Mouse (Mus musculus) heart, postnatal 0 days (tissue): ENCODE results near the gene Pkp4.

Source experiments
- CTCF ChIP-seq: IDR thresholded peaks from 2 replicates; pipeline ENCODE4 v1.5.1; 2016; ENCODE audit warnings: antibody characterized with exemption, control low read depth, low read depth
- EP300 ChIP-seq: IDR thresholded peaks from 2 replicates; pipeline ENCODE4 v1.6.1; 2016; ENCODE audit warnings: antibody characterized with exemption, low read depth

DNA sequence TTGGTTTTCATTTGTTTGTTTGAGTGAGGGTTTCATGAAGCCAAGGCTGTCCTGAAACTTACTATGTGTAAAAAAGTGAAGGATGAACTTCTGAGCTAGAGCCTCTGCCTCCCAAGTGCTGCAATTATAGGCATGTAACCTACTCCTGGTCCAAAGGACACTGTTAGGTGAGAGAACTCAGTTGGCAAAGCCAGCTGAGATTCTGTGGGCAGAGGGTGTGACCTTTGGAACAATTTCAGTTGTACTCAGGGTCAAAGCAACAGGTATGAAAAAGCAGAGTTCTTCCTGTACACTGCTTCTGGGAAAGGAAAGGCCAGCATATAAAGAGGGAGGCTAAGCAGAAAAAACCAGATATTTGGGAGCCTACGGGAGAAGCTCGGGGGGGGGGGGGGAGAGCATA lies 2.5 kb upstream of the Pkp4 start:
- no peak for TF ChIP-seq CTCF
- no peak for TF ChIP-seq EP300
